Mouse (Mus musculus) urinary bladder, postnatal 25 days (tissue): ENCODE data around the gene Vmn1r55.
"Not testable (repeated sequence)": the region's sequence is repeated elsewhere in the genome, so short reads cannot be mapped to it uniquely, and the experiment has no call there.

Experiments used
- DNase-seq: peaks from one replicate; pipeline ENCODE4 v3.0.0; 2022; ENCODE audit warnings: low spot score

Gene Vmn1r55

GRCm38 (mm10) chr7:5149570-5149969 lies at the start of gene Vmn1r55:
Gene Vmn1r55 (minus strand): TSS chr7:5149670.
- not testable (repeated sequence) for DNase-seq

GRCm38 (mm10) chr7:5196647-5197046 lies 47.2 kb upstream of the Vmn1r55 start, which contains the start of gene Vmn1r56:
Gene Vmn1r56 (minus strand): TSS chr7:5196747.
- DNase-seq, result not testable (repeated sequence)

- peak; percentile 68 for DNase-seq
Measured at GRCm38 (mm10) chr7:5125549-5126406, 23.7 kb downstream of the Vmn1r55 start, which contains the start of gene Rasl2-9. Gene Rasl2-9 (minus strand): TSS chr7:5125950.

- no peak for DNase-seq
Measured at GRCm38 (mm10) chr7:5125078-5125477, 24.4 kb downstream of the Vmn1r55 start.

GRCm38 (mm10) chr7:5116850-5117249 lies 32.6 kb downstream of the Vmn1r55 start, which contains the start of gene Rfpl4:
Gene Rfpl4 (minus strand): TSS chr7:5116950.
- no peak for DNase-seq

GRCm38 (mm10) chr7:5112701-5113100 lies 36.8 kb downstream of the Vmn1r55 start:
- no peak for DNase-seq

- no peak for DNase-seq
Measured at GRCm38 (mm10) chr7:5109301-5109700, 40.2 kb downstream of the Vmn1r55 start.

GRCm38 (mm10) chr7:5108272-5108671 lies 41.2 kb downstream of the Vmn1r55 start:
- no peak for DNase-seq

GRCm38 (mm10) chr7:5102564-5102963 lies 46.9 kb downstream of the Vmn1r55 start:
- no peak for DNase-seq

- DNase-seq, result no peak
Measured at GRCm38 (mm10) chr7:5101066-5101663, 48.3 kb downstream of the Vmn1r55 start.

GRCm38 (mm10) chr7:5099796-5100195 lies 49.7 kb downstream of the Vmn1r55 start:
- no peak for DNase-seq

- DNase-seq, result no peak
Measured at GRCm38 (mm10) chr7:5098769-5099168, 50.7 kb downstream of the Vmn1r55 start.

GRCm38 (mm10) chr7:5092831-5093510 lies 56.5 kb downstream of the Vmn1r55 start:
- no peak for DNase-seq

- no peak for DNase-seq
Measured at GRCm38 (mm10) chr7:5092381-5092780, 57.1 kb downstream of the Vmn1r55 start.

- no peak for DNase-seq
Measured at GRCm38 (mm10) chr7:5091008-5091728, 58.3 kb downstream of the Vmn1r55 start.

GRCm38 (mm10) chr7:5089853-5090252 lies 59.6 kb downstream of the Vmn1r55 start:
- no peak for DNase-seq

GRCm38 (mm10) chr7:5087886-5088285 lies 61.6 kb downstream of the Vmn1r55 start:
- no peak for DNase-seq

GRCm38 (mm10) chr7:5086921-5087440 lies 62.5 kb downstream of the Vmn1r55 start:
- DNase-seq, result no peak

GRCm38 (mm10) chr7:5085512-5085911 lies 64.0 kb downstream of the Vmn1r55 start:
- DNase-seq, result no peak

- no peak for DNase-seq
Measured at GRCm38 (mm10) chr7:5083325-5084105, 66.0 kb downstream of the Vmn1r55 start.

- DNase-seq, result no peak
Measured at GRCm38 (mm10) chr7:5081939-5082338, 67.5 kb downstream of the Vmn1r55 start.
